Mouse (Mus musculus) liver, adult (tissue): Measurements from ENCODE around the gene Plch2.

Experiments used
- GATA4 ChIP-seq: IDR thresholded peaks from 2 replicates; pipeline ENCODE4 v1.6.1; 2014; ENCODE audit warnings: mild to moderate bottlenecking, low read length; ENCODE audit not compliant: insufficient replicate concordance

Gene Plch2

DNA sequence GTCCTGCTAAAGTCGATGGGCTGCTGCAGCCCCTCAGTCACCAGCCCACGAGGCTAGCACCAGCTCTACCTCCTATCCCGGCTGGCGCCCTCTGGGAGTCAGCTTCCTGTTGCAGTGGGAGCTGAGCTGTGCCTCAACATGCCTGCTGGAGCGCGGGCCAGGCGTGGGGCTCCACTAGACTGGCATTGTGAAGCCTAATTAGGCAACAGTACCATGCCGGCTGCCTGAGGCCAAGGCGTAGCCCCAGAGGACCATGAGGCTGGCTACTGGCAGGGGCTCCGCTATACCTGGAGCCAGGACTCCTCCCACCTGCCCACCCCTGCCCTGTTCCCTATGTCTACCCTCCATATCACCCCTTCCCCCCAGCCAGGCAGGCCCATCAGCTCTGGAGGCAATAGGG is at the start of gene Plch2:
Plch2 (minus strand) TSS at position 61 of the 400 bp plus-strand sequence.
- no peak for TF ChIP-seq GATA4

- TF ChIP-seq GATA4, result no peak
These were observed 42.0 kb upstream of the Plch2 start for GRCm38 (mm10) chr4:155098572-155098971.

DNA sequence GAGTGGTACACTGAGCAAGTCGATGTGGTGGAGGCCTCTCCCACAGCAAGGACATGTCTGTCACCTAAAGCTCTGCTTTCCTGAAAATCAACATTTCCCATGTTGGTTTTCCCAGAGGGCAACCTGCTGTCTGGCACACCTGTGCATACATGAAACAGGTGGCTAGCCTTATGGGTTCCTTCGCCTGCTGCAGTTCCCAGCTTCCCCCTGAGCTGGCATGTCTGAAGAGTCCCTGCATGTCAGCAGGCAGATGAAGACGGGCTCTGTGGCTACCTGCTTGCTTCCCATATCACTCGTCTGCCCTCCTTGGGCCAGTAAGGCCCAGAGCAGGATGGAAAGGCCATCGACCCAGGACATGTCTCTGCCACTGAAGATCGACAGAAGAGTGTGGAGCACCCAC is 40.9 kb upstream of the Plch2 start:
- TF ChIP-seq GATA4, result no peak

DNA sequence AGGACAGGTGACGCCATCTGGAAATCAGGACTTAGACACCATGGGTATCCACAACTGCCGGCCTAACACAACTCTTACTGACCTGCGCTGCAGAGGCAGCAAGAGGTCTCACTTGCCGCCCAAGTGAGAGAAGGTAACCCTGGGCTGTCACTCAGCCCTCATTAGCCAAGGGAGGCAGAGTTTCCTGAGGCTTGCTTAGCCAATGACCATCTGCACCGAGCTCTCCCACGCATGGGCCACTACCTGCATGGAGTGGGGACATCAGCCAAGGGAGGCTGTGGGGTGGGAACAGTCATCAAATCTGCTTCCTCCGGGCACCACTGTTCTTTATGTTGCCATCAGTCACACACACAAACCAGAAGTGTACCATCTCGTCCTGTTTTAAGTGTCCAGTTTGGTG is 39.4 kb upstream of the Plch2 start:
- TF ChIP-seq GATA4, result no peak

DNA sequence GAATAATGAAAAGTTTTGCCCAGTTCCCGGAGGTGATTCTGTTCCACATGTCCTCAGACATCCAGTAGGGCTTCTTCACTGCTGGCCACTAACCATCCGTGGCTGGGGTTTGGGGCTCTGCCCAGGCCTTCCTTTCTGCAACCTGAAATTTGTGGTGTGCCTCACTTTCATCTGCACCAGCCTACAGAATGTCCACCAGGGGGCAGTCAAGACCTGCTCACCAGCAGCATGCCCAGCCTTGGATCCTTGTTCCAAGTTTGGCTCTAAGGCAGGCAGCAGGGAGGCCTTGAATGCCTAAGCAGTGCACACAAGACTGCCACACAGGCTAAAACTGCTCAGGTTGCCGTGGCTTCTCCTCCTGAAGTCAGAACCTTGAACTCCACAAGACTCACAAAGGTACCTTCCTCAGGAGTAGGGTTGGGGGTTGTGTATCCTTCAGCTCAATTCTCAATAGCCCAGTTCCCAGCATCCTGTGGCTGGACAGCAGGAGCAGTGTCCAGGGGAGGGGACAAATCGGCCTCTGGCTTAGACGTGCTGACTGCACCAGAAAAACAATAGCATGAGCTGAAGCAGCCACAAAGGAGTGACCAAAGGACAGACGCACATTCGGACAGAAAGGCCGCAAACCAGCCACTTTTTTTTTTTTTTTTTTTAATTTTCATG is 38.8 kb upstream of the Plch2 start:
- TF ChIP-seq GATA4, result no peak

GRCm38 (mm10) chr4:155094565-155094964 is 38.0 kb upstream of the Plch2 start:
- TF ChIP-seq GATA4, result no peak

GRCm38 (mm10) chr4:155093431-155094149 is 37.0 kb upstream of the Plch2 start:
- TF ChIP-seq GATA4, result no peak

GRCm38 (mm10) chr4:155092718-155093430 is 36.3 kb upstream of the Plch2 start:
- TF ChIP-seq GATA4, result no peak

DNA sequence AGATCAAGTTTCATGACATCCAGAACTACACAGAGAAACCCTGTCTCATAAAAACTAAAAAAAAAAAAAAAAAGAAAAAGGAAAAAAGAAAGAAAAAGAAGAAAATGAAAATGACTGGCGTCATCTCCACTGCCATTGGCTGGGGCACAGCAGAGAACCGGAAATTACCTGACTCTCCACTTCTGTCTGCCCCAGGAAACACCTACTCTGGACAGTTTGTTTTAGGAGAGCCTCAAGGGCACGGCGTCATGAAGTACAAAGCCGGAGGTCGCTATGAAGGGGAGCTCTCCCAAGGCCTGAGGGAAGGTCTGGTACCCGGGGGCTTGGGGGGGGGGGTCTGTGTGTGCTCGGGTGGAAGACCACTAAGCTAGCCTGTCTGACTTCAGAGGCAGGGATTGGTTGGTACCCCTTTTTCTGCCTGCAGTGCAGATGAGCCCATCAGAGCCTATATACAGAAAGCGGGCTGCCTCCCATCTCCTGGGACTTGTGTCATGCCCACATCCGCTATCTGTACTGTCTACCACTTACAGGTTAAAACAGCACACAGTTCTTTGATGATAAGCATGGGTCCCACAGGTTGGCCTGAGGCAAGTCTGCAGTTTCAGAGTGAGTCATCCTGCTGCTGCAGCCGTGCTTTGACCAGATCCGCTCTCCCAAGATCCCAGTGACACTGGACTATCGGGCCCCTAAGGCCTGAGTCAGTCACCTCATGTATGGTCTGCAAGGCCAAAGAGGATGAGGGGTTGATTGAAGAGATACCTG is 34.3 kb upstream of the Plch2 start:
- no peak for TF ChIP-seq GATA4

DNA sequence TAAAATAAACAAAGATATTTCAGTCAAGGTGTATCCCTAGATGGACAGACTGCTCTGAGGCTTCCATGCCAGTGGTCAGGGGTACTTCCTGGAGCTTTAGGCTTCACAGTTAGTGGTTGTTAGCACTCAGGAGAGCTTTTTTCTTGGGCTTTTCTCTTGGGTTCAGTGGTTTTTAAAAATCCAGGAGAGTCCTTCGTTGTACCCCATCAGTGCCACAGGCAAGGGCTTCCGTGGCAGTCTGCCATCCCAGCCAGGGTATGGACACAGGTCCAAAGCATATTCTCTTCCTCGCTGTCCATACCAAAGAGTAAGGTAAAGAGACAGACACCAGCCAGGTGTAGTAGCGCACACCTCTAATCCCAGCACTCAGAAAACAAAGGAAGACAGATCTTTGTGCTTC is 33.6 kb upstream of the Plch2 start:
- TF ChIP-seq GATA4, result no peak

DNA sequence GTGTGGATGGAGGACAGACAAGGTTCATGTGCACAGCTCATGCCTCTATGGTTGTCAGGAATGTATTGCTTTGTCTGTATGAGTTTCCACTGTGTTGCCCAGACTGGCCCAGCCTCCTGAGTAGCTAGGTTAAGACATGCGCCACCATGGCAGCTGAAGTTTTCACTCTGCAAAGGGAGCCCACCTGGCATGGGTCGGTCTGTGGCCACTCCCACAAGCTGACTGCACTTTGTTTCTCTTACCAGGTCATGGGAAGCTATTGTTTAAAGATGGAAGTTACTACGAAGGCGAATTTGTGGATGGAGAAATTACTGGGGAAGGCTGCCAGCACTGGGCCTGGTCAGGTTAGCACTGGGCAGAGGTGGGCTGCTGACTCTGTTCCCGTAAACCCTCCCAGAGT is 32.7 kb upstream of the Plch2 start:
- TF ChIP-seq GATA4, result no peak

- TF ChIP-seq GATA4, result peak; percentile 62; the same call in 1 of the 2 replicates
These were observed 29.8 kb upstream of the Plch2 start, which contains the start of the genes Rer1 and Morn1 for GRCm38 (mm10) chr4:155086108-155087024. TSS of gene Rer1 (minus strand) at chr4:155086382. TSS of gene Morn1 (plus strand) at chr4:155086577.

- no peak for TF ChIP-seq GATA4
These were observed 28.9 kb upstream of the Plch2 start for GRCm38 (mm10) chr4:155085206-155086107.

- no peak for TF ChIP-seq GATA4
These were observed 27.8 kb upstream of the Plch2 start for GRCm38 (mm10) chr4:155084351-155084750.

DNA sequence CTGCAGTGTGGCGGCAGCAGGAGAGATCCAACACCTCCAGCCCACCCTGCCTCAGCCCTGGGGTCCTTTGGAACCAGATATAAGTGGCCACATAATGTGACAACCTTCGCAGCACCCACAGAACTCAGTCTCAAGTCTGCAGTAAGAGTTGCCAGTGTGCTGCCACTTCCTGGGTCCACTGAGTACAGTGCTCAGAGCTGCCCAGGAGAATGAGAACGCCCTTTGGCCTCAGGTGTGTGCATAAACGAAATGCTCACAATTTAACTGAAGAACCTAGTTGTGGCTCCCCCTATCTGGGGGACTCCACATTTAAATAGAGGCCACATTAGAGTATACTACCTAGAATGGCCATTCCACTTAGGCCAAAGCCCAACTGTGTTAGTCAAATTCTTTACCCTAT is 27.0 kb upstream of the Plch2 start:
- no peak for TF ChIP-seq GATA4
